Mouse (Mus musculus) limb, embryonic 11.5 days (tissue): ENCODE results near the gene Jsrp1. TPM values are rescaled to one million over a fixed set of nuclear protein-coding genes. Genes with fewer than 3 reads are reported as not detected.

Experiments
- ATAC-seq: fragments of 200-750 bp; cut with Nextera tagmentation; 2 replicates; pipeline ENCODE4 v1.8.0; 2017; ENCODE audit warnings: low read depth; ENCODE audit not compliant: insufficient number of reproducible peaks, low FRiP score, low TSS enrichment
- DNase-seq: peaks from one replicate; pipeline ENCODE4 v3.0.0-alpha.2; 2015; ENCODE audit warnings: low spot score
- H3K27ac ChIP-seq: fragments of 300-500 bp; sonication (generic); replicated peaks from 2 replicates; pipeline ENCODE4 v1.5.1; 2014; ENCODE audit warnings: low read depth, mild to moderate bottlenecking, low read length
- H3K27me3 ChIP-seq: fragments of 300-500 bp; sonication (generic); 2 replicates; pipeline ENCODE4 v1.6.1; 2014; ENCODE audit warnings: mild to moderate bottlenecking, low read length, mixed read lengths; ENCODE audit not compliant: control insufficient read depth, insufficient read depth
- H3K36me3 ChIP-seq: fragments of 300-500 bp; sonication (generic); 2 replicates; pipeline ENCODE4 v1.6.1; 2014; ENCODE audit warnings: mild to moderate bottlenecking, low read length, moderate library complexity, mixed read lengths; ENCODE audit not compliant: control insufficient read depth, insufficient read depth
- H3K4me1 ChIP-seq: fragments of 300-500 bp; sonication (generic); 2 replicates; pipeline ENCODE4 v1.6.1; 2014; ENCODE audit warnings: low read length, mixed read lengths; ENCODE audit not compliant: control insufficient read depth, insufficient read depth
- H3K4me2 ChIP-seq: fragments of 300-500 bp; sonication (generic); 2 replicates; pipeline ENCODE4 v1.6.1; 2014; ENCODE audit warnings: low read depth, mild to moderate bottlenecking, moderate library complexity; ENCODE audit not compliant: severe bottlenecking
- H3K4me3 ChIP-seq: fragments of 300-500 bp; sonication (generic); 2 replicates; pipeline ENCODE4 v1.5.1; 2014; ENCODE audit warnings: low read depth, low read length
- H3K9ac ChIP-seq: fragments of 300-500 bp; sonication (generic); 2 replicates; pipeline ENCODE4 v1.6.1; 2014; ENCODE audit warnings: mild to moderate bottlenecking, low read length
- H3K9me3 ChIP-seq: fragments of 300-500 bp; sonication (generic); 2 replicates; pipeline ENCODE4 v1.6.1; 2016; ENCODE audit warnings: low read length; ENCODE audit not compliant: control insufficient read depth
- WGBS: fragments of 180-500 bp; shearing (Covaris S2); extraction: QIAGEN DNeasy Blood & Tissue Kit; methylation state at CpG from one replicate; pipeline ENCODE4 v1.1.7; 2014; 5-methylcytosine and 5-hydroxymethylcytosine counted together
- microRNA counts: library from miRNA; unstranded; fragments of <30 nt; microRNA quantifications from one replicate; lab custom pipeline; 2016
- microRNA-seq: library from miRNA; unstranded; fragments of <30 nt; microRNA quantifications from one replicate; pipeline ENCODE4, GENCODE M21; 2016
- polyA plus RNA-seq: library from polyadenylated mRNA; unstranded; fragments of >200 nt; fragmentation: Nextera tagmentation; extraction: Ambion mirVana; gene quantifications from 2 replicates; pipeline ENCODE4 v1.2.1, GENCODE M21; 2014

The Jsrp1 gene
- polyA plus RNA-seq, 1 experiment from 2014 or later = 0.40 TPM

- Histone ChIP-seq H3K4me2 (no peak overlapping the region), H3K36me3 (no peaks in the 10 kb centered on the region), H3K9ac (no peak overlapping the region), H3K27ac (no peak overlapping the region), H3K9me3 (no peaks in the 10 kb centered on the region), H3K27me3 (no peaks in the 10 kb centered on the region), H3K4me3 (no peak overlapping the region), H3K4me1 (peaks cover 21% of the 10 kb centered on the region)
- no peak for ATAC-seq
- WGBS = 81% methylated on average over 4 of the region's 4 CpGs
- no peak for DNase-seq
Observed at GRCm38 (mm10) chr10:80760596-80761524, 52.4 kb downstream of the Jsrp1 start.

GRCm38 (mm10) chr10:80758651-80759050 is 54.6 kb downstream of the Jsrp1 start:
- Histone ChIP-seq H3K27ac (no peak overlapping the region), H3K36me3 (no peaks in the 10 kb centered on the region), H3K4me2 (no peak overlapping the region), H3K9ac (no peak overlapping the region), H3K9me3 (no peaks in the 10 kb centered on the region), H3K4me3 (no peak overlapping the region), H3K27me3 (no peaks in the 10 kb centered on the region), H3K4me1 (peaks cover 22% of the 10 kb centered on the region)
- ATAC-seq (no peak), DNase-seq (no peak)
- 84% methylated on average over 7 of the region's 7 CpGs for WGBS

MicroRNAs within 50 kb of the gene (microRNA counts, 519-probe panel; counts per million panel counts)
- not detected for microRNA mmu-miR-1982 (lab: Ali Mortazavi, UCI)

Small RNA genes within 50 kb of the gene (microRNA-seq; reads per million reads assigned to microRNA genes)
- gene Mir1982 = 4.0 reads per million, percentile 6 among the genes with 10 or more reads in this experiment

Other genes with a start within 250 kb of the Jsrp1 start
- 5.7 and 6.6 TPM in 2 replicates for gene Klf16, start 236.2 kb downstream of the Jsrp1 start, polyA plus RNA-seq
- 114 and 121 TPM in 2 replicates for gene Abhd17a, start 223.2 kb downstream of the Jsrp1 start, polyA plus RNA-seq
- gene Scamp4, start 210.6 kb downstream of the Jsrp1 start, polyA plus RNA-seq = 68.8 and 73.0 TPM in 2 replicates
- gene Adat3, start 210.6 kb downstream of the Jsrp1 start, polyA plus RNA-seq = 9.7 and 9.8 TPM in 2 replicates
- gene Gm49322, start 207.5 kb downstream of the Jsrp1 start, polyA plus RNA-seq = 2.1 and 2.6 TPM in 2 replicates
- 126 and 152 TPM in 2 replicates for gene Csnk1g2, start 190.7 kb downstream of the Jsrp1 start, polyA plus RNA-seq
- 67.4 and 67.9 TPM in 2 replicates for gene Btbd2, start 156.4 kb downstream of the Jsrp1 start, polyA plus RNA-seq
- 95.3 and 98.5 TPM in 2 replicates for gene Mknk2, start 135.4 kb downstream of the Jsrp1 start, polyA plus RNA-seq
- gene Mob3a, start 111.5 kb downstream of the Jsrp1 start, polyA plus RNA-seq = 44.0 and 48.6 TPM in 2 replicates
- 4.8 and 5.0 TPM in 2 replicates for gene Izumo4, start 111.3 kb downstream of the Jsrp1 start, polyA plus RNA-seq
- 67.8 and 68.5 TPM in 2 replicates for gene Ap3d1, start 71.2 kb downstream of the Jsrp1 start, polyA plus RNA-seq
- gene Dot1l, start 58.3 kb downstream of the Jsrp1 start, polyA plus RNA-seq = 23.0 and 27.8 TPM in 2 replicates
- 122 and 130 TPM in 2 replicates for gene Sf3a2, start 15.3 kb downstream of the Jsrp1 start, polyA plus RNA-seq
- gene Plekhj1, start 14.9 kb downstream of the Jsrp1 start, polyA plus RNA-seq = 141 and 145 TPM in 2 replicates
- not detected in 2 replicates for gene Amh, start 8.3 kb downstream of the Jsrp1 start, polyA plus RNA-seq
- gene Oaz1, start 13.2 kb upstream of the Jsrp1 start, polyA plus RNA-seq = 2,003 and 2,108 TPM in 2 replicates
- 0.33 and 0.36 TPM in 2 replicates for gene Lingo3, start 30.5 kb upstream of the Jsrp1 start, polyA plus RNA-seq
- gene Lsm7, start 41.7 kb upstream of the Jsrp1 start, polyA plus RNA-seq = 375 and 398 TPM in 2 replicates
- 26.8 and 28.1 TPM in 2 replicates for gene Sppl2b, start 41.8 kb upstream of the Jsrp1 start, polyA plus RNA-seq
- not detected in 2 replicates for gene Tmprss9, start 58.4 kb upstream of the Jsrp1 start, polyA plus RNA-seq
- gene Timm13, start 87.5 kb upstream of the Jsrp1 start, polyA plus RNA-seq = 336 and 355 TPM in 2 replicates
- 23.3 and 26.7 TPM in 2 replicates for gene Lmnb2, start 104.7 kb upstream of the Jsrp1 start, polyA plus RNA-seq
- gene Gadd45b, start 116.6 kb upstream of the Jsrp1 start, polyA plus RNA-seq = 10.9 and 12.3 TPM in 2 replicates
- 4.6 and 4.8 TPM in 2 replicates for gene Gng7, start 201.4 kb upstream of the Jsrp1 start, polyA plus RNA-seq
- gene Diras1, start 212.2 kb upstream of the Jsrp1 start, polyA plus RNA-seq = 0.07 and 0.16 TPM in 2 replicates
- 7.8 and 7.9 TPM in 2 replicates for gene Slc39a3, start 223.9 kb upstream of the Jsrp1 start, polyA plus RNA-seq
- gene Sgta, start 246.7 kb upstream of the Jsrp1 start, polyA plus RNA-seq = 219 and 221 TPM in 2 replicates